33 mouse cellular contexts compared by ENCODE assay signal in genomic region chr3:104804312-104804711, GRCm38 (mm10). TPM values are rescaled to one million over a fixed set of nuclear protein-coding genes. Genes with fewer than 3 reads are reported as not detected.
"Had no signal": no experiment of that assay in that cellular context is flagged by ENCODE, and none has a peak within 500 bp of the region (broad histone marks: within the 10 kb centered on the region; RNA-seq: fewer than 3 reads in every experiment).

No protein-coding gene starts in this region.

- H3K9me3 ChIP-seq: heart, embryonic 12.5 days; heart, embryonic 13.5 days; heart, embryonic 15.5 days; hindbrain, embryonic 10.5 days; hindbrain, embryonic 12.5 days; hindbrain, embryonic 13.5 days; hindbrain, embryonic 15.5 days; intestine, embryonic 15.5 days; kidney, embryonic 15.5 days had no signal

- H3K4me1 ChIP-seq: hindbrain, embryonic 10.5 days; hindbrain, embryonic 12.5 days; hindbrain, embryonic 13.5 days; hindbrain, embryonic 15.5 days; intestine, embryonic 15.5 days had no signal

- H3K27me3 ChIP-seq: heart, embryonic 12.5 days; heart, embryonic 13.5 days; heart, embryonic 15.5 days; hindbrain, embryonic 12.5 days; hindbrain, embryonic 13.5 days; hindbrain, embryonic 15.5 days; intestine, embryonic 15.5 days; kidney, embryonic 15.5 days had no signal

- DNase-seq: heart, postnatal 10 days; heart, postnatal 36 days; heart, postnatal 4 days; kidney, adult 11 months; kidney, adult 18-20 months; kidney, adult 2 months; kidney, adult 8-10 months; kidney, adult 9 months; kidney, postnatal 10 days; kidney, postnatal 14 days; kidney, postnatal 25 days; kidney, postnatal 36 days; kidney, postnatal 4 days; layer of hippocampus, adult 9-11 months; layer of hippocampus, postnatal 36 days had no signal

- H3K36me3 ChIP-seq: hindbrain, embryonic 15.5 days had no signal

- H3K4me3 ChIP-seq: heart, embryonic 12.5 days; heart, embryonic 13.5 days; heart, embryonic 15.5 days; hindbrain, embryonic 10.5 days; hindbrain, embryonic 12.5 days; hindbrain, embryonic 13.5 days; hindbrain, embryonic 15.5 days; intestine, embryonic 15.5 days; kidney, embryonic 15.5 days; layer of hippocampus, adult 2 months; left cerebral cortex, adult 2 months had no signal

- H3K27ac ChIP-seq: heart, embryonic 13.5 days; heart, embryonic 15.5 days; hindbrain, embryonic 10.5 days; hindbrain, embryonic 12.5 days; hindbrain, embryonic 13.5 days; hindbrain, embryonic 14.5 days; hindbrain, embryonic 15.5 days; hindbrain, postnatal 0 days; intestine, embryonic 15.5 days; kidney, embryonic 15.5 days; kidney, postnatal 0 days; layer of hippocampus, adult 2 months; left cerebral cortex, adult 2 months had no signal

RNA-seq across cellular contexts. Expression of gene Fam19a3, which starts 22.7 kb away (rescaled TPM):
- total RNA-seq: hematopoietic stem cell, adult 5-6 weeks; layer of hippocampus, adult 18-20 months; layer of hippocampus, adult 2 months; layer of hippocampus, postnatal 10 days; layer of hippocampus, postnatal 25 days; layer of hippocampus, postnatal 36 days had no signal
- polyA plus RNA-seq: hindbrain, embryonic 15.5 days; hindbrain, postnatal 0 days had no signal

RNA-seq across cellular contexts. Expression of gene Ppm1j, which starts 23.5 kb away (rescaled TPM):
- total RNA-seq: hematopoietic stem cell, adult 5-6 weeks had no signal
